Mouse (Mus musculus) small intestine, adult 2 months (tissue): ENCODE measurements at regions not wholly inside any gene's neighbourhood (a gene's known extent, or its start where the extent isn't known, plus 50 kb on each side); places are given as distances from the start of the nearest gene placed in this dataset.

Experiments used
- CTCF ChIP-seq: fragments of 200-500 bp; IDR thresholded peaks from 2 replicates; pipeline ENCODE4 v1.5.1; 2012; ENCODE audit warnings: low read depth, mild to moderate bottlenecking, control low read depth, inconsistent platforms, low read length, moderate library complexity, mixed read lengths; ENCODE audit not compliant: insufficient replicate concordance, insufficient read length; ENCODE audit errors: extremely low read depth
- POLR2A ChIP-seq: fragments of 200-500 bp; IDR thresholded peaks from 2 replicates; pipeline ENCODE4 v1.6.1; 2012; ENCODE audit warnings: low read depth, mild to moderate bottlenecking, control low read depth, inconsistent platforms, low read length, moderate library complexity

DNA sequence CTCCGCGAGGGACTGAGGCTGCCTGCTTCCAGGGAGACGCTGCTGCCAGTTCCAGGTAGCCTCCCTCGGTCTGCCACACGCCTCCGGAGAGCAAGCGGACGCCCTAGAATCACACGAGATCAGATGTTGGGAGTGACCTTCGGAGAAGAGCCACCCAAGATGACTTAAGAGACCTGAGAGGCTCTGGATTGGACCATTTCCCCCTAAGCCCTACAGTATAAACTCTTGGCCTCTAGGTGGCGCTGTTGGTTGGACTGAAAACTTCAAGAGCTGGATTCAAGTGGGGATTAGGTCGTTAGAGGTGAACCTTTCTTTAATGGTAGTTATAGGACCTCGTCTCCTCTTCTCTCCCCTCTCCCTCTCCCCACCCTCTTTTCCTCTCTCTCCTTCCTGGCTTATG lies 117.1 kb downstream of the Katnal1 start:
- TF ChIP-seq CTCF (peak; percentile 47; the same call in 1 of the 2 replicates), POLR2A (no peak)
